Mouse (Mus musculus) cortical plate, adult 2 months (tissue): ENCODE measurements at regions not wholly inside any gene's neighbourhood (a gene's known extent, or its start where the extent isn't known, plus 50 kb on each side); places are given as distances from the start of the nearest gene placed in this dataset.

Experiments used
- CTCF ChIP-seq: fragments of 200-500 bp; IDR thresholded peaks from 2 replicates; pipeline ENCODE4 v1.5.1; 2011; ENCODE audit warnings: mild to moderate bottlenecking, control low read depth, low read length; ENCODE audit not compliant: insufficient read depth; ENCODE audit errors: extremely low read depth
- POLR2A ChIP-seq: fragments of 200-500 bp; IDR thresholded peaks from 2 replicates; pipeline ENCODE4 v1.6.1; 2011; ENCODE audit warnings: mild to moderate bottlenecking, low read length, control low read depth; ENCODE audit not compliant: insufficient read depth; ENCODE audit errors: extremely low read depth

GRCm38 (mm10) chr16:77239176-77239790 lies 225.8 kb downstream of the Usp25 start:
- TF ChIP-seq POLR2A (no peak), CTCF (no peak)
